Mouse (Mus musculus) NIH3T3 (cell line): ENCODE measurements around the gene Tmc6.
A peak's percentile ranks its signal among the peaks of the same experiment; 100 is the strongest.

Experiments
- DNase-seq: peaks from one replicate; pipeline ENCODE4 v3.0.0-alpha.2; 2012; ENCODE audit warnings: low read depth

Tmc6 gene

GRCm38 (mm10) chr11:117755891-117756290 lies 26.1 kb downstream of the Tmc6 start:
- DNase-seq, result no peak

- no peak for DNase-seq
Measured at GRCm38 (mm10) chr11:117751544-117751943, 30.5 kb downstream of the Tmc6 start.

GRCm38 (mm10) chr11:117749414-117749813 lies 32.6 kb downstream of the Tmc6 start:
- no peak for DNase-seq

- no peak for DNase-seq
Measured at GRCm38 (mm10) chr11:117748628-117749027, 33.4 kb downstream of the Tmc6 start.

GRCm38 (mm10) chr11:117743454-117744030 lies 38.5 kb downstream of the Tmc6 start:
- DNase-seq, result no peak

- DNase-seq, result no peak
Measured at GRCm38 (mm10) chr11:117742715-117743114, 39.3 kb downstream of the Tmc6 start.

- DNase-seq, result no peak
Measured at GRCm38 (mm10) chr11:117742243-117742642, 39.8 kb downstream of the Tmc6 start.

- no peak for DNase-seq
Measured at GRCm38 (mm10) chr11:117741128-117741527, 40.9 kb downstream of the Tmc6 start.

GRCm38 (mm10) chr11:117738123-117738522 lies 43.9 kb downstream of the Tmc6 start:
- DNase-seq, result no peak

GRCm38 (mm10) chr11:117736037-117736689 lies 45.8 kb downstream of the Tmc6 start:
- no peak for DNase-seq

GRCm38 (mm10) chr11:117731470-117731869 lies 50.5 kb downstream of the Tmc6 start:
- no peak for DNase-seq

- no peak for DNase-seq
Measured at GRCm38 (mm10) chr11:117730490-117730838, 51.5 kb downstream of the Tmc6 start.

GRCm38 (mm10) chr11:117729798-117730489 lies 52.1 kb downstream of the Tmc6 start:
- no peak for DNase-seq

GRCm38 (mm10) chr11:117729341-117729740 lies 52.7 kb downstream of the Tmc6 start:
- DNase-seq, result peak; percentile 17

- DNase-seq, result peak; percentile 87
Measured at GRCm38 (mm10) chr11:117728841-117729240, 53.2 kb downstream of the Tmc6 start.

- no peak for DNase-seq
Measured at GRCm38 (mm10) chr11:117728245-117728644, 53.8 kb downstream of the Tmc6 start.

- no peak for DNase-seq
Measured at GRCm38 (mm10) chr11:117727031-117727430, 55.0 kb downstream of the Tmc6 start.

- no peak for DNase-seq
Measured at GRCm38 (mm10) chr11:117724604-117725301, 57.2 kb downstream of the Tmc6 start.

GRCm38 (mm10) chr11:117718838-117719237 lies 63.2 kb downstream of the Tmc6 start:
- DNase-seq, result no peak
